Mouse (Mus musculus): ENCODE data around the gene Arhgap22.

Arhgap22 gene

GRCm38 (mm10) chr14:33330986-33331385, 117.2 kb downstream of the Arhgap22 start:
- DNase-seq (ENCODE audit: low read depth, low spot score), result no peak

GRCm38 (mm10) chr14:33331627-33332026, 117.8 kb downstream of the Arhgap22 start:
- DNase-seq (ENCODE audit: low read depth, low spot score), result no peak

GRCm38 (mm10) chr14:33333833-33334232, 120.0 kb downstream of the Arhgap22 start:
- DNase-seq (ENCODE audit: low read depth, low spot score), result no peak

- no peak for DNase-seq (ENCODE audit: low read depth, low spot score)
Observed at GRCm38 (mm10) chr14:33334402-33334801, 120.6 kb downstream of the Arhgap22 start.

- no peak for DNase-seq (ENCODE audit: low read depth, low spot score)
Observed at GRCm38 (mm10) chr14:33335733-33336132, 121.9 kb downstream of the Arhgap22 start.

GRCm38 (mm10) chr14:33338684-33339083, 124.9 kb downstream of the Arhgap22 start:
- no peak for DNase-seq (ENCODE audit: low read depth, low spot score)

GRCm38 (mm10) chr14:33343131-33343725, 129.4 kb downstream of the Arhgap22 start:
- DNase-seq (ENCODE audit: low read depth, low spot score), result no peak

GRCm38 (mm10) chr14:33346546-33346945, 132.7 kb downstream of the Arhgap22 start:
- DNase-seq (ENCODE audit: low read depth, low spot score), result no peak

GRCm38 (mm10) chr14:33347738-33348137, 133.9 kb downstream of the Arhgap22 start:
- no peak for DNase-seq (ENCODE audit: low read depth, low spot score)

- no peak for DNase-seq (ENCODE audit: low read depth, low spot score)
Observed at GRCm38 (mm10) chr14:33348146-33348545, 134.3 kb downstream of the Arhgap22 start.

GRCm38 (mm10) chr14:33351019-33351418, 137.2 kb downstream of the Arhgap22 start:
- DNase-seq (ENCODE audit: low read depth, low spot score), result no peak

- DNase-seq (ENCODE audit: low read depth, low spot score), result no peak
Observed at GRCm38 (mm10) chr14:33351984-33352722, 138.3 kb downstream of the Arhgap22 start.

GRCm38 (mm10) chr14:33352890-33353289, 139.1 kb downstream of the Arhgap22 start:
- no peak for DNase-seq (ENCODE audit: low read depth, low spot score)

- no peak for DNase-seq (ENCODE audit: low read depth, low spot score)
Observed at GRCm38 (mm10) chr14:33355276-33355675, 141.4 kb downstream of the Arhgap22 start.

- no peak for DNase-seq (ENCODE audit: low read depth, low spot score)
Observed at GRCm38 (mm10) chr14:33357600-33358368, 144.0 kb downstream of the Arhgap22 start.

- DNase-seq (ENCODE audit: low read depth, low spot score), result no peak
Observed at GRCm38 (mm10) chr14:33358891-33359290, 145.1 kb downstream of the Arhgap22 start.

- DNase-seq (ENCODE audit: low read depth, low spot score), result no peak
Observed at GRCm38 (mm10) chr14:33361546-33361945, 147.7 kb downstream of the Arhgap22 start.

GRCm38 (mm10) chr14:33362122-33362521, 148.3 kb downstream of the Arhgap22 start:
- DNase-seq (ENCODE audit: low read depth, low spot score), result no peak

GRCm38 (mm10) chr14:33362807-33363206, 149.0 kb downstream of the Arhgap22 start:
- no peak for DNase-seq (ENCODE audit: low read depth, low spot score)

- no peak for DNase-seq (ENCODE audit: low read depth, low spot score)
Observed at GRCm38 (mm10) chr14:33363611-33364010, 149.8 kb downstream of the Arhgap22 start.

GRCm38 (mm10) chr14:33364061-33364460, 150.2 kb downstream of the Arhgap22 start:
- no peak for DNase-seq (ENCODE audit: low read depth, low spot score)
